Mouse (Mus musculus) forebrain, embryonic 16.5 days (tissue): ENCODE results near the gene Rnf126. TPM values are rescaled to one million over a fixed set of nuclear protein-coding genes. Genes with fewer than 3 reads are reported as not detected.

Experiments used
- ATAC-seq: fragments of 200-750 bp; cut with Nextera tagmentation; 2 replicates; pipeline ENCODE4 v1.8.0; 2017; ENCODE audit warnings: mild to moderate bottlenecking, moderate library complexity
- H3K27ac ChIP-seq: fragments of 300-500 bp; sonication (generic); 2 replicates; pipeline ENCODE4 v1.5.1; 2014; ENCODE audit warnings: low read length, control low read depth
- H3K27me3 ChIP-seq: fragments of 300-500 bp; sonication (generic); replicated peaks from 2 replicates; pipeline ENCODE4 v1.6.1; 2014; ENCODE audit warnings: low read length; ENCODE audit not compliant: control insufficient read depth, insufficient read depth
- H3K36me3 ChIP-seq: fragments of 300-500 bp; sonication (generic); 2 replicates; pipeline ENCODE4 v1.6.1; 2014; ENCODE audit not compliant: control insufficient read depth, insufficient read depth
- H3K4me1 ChIP-seq: fragments of 300-500 bp; sonication (generic); replicated peaks from 2 replicates; pipeline ENCODE4 v1.6.1; 2014; ENCODE audit warnings: low read length; ENCODE audit not compliant: control insufficient read depth, insufficient read depth
- H3K4me2 ChIP-seq: fragments of 300-500 bp; sonication (generic); 2 replicates; pipeline ENCODE4 v1.6.1; 2014; ENCODE audit warnings: mild to moderate bottlenecking, low read length, control low read depth
- H3K4me3 ChIP-seq: fragments of 300-500 bp; sonication (generic); replicated peaks from 2 replicates; pipeline ENCODE4 v1.5.1; 2014; ENCODE audit warnings: mild to moderate bottlenecking, low read length, control low read depth
- H3K9ac ChIP-seq: fragments of 300-500 bp; sonication (generic); replicated peaks from 2 replicates; pipeline ENCODE4 v1.6.1; 2014; ENCODE audit warnings: low read depth, low read length, control low read depth
- H3K9me3 ChIP-seq: fragments of 300-500 bp; sonication (generic); 2 replicates; pipeline ENCODE4 v1.6.1; 2016; ENCODE audit warnings: low read length; ENCODE audit not compliant: control insufficient read depth
- WGBS: fragments of 180-500 bp; shearing (Covaris S2); extraction: QIAGEN DNeasy Blood & Tissue Kit; methylation state at CpG from one replicate; pipeline ENCODE4 v1.1.7; 2014; 5-methylcytosine and 5-hydroxymethylcytosine counted together
- polyA plus RNA-seq: library from polyadenylated mRNA; unstranded; fragments of >200 nt; fragmentation: Nextera tagmentation; extraction: Ambion mirVana; gene quantifications from 2 replicates; pipeline ENCODE4 v1.2.1, GENCODE M21; 2015

Gene Rnf126
- polyA plus RNA-seq, 1 experiment from 2014 or later, result 87.2 TPM

DNA sequence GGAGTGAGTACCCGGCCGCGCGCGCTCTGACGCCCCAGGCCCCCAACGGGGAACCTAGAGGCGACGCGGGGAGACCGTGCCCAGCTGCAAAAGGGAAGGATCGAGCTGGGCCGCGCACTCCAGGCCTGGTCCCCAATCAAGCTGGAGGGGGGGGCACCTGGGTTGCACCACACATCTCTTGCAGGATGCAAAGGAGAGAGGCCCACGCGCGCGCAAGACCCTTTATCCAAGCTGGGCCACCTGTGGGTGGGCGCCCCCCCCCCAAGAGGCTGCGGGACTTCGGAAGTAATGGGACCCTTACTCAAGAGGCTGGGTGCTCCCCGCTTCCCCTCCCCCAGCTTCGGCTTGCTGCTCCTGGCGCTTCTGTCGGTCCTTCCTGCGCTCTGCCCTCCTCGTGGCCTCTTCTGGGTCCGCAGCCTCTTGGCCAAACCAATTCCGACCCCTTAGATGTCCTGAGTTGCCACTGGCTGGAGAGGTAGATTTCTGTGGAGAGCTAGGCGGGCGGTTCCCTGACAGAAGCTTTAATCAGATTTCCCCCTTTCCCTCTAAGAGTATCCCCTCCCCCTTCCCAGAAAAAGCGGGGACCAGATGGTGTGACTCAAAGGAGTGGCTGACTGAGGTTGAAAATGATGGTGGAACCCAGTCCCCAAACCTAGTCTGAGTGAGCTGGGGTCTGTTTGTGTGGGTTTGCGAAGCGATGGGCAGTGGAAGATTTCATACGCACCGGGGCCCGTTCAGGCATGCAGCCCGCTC is 27.2 kb upstream of the Rnf126 start:
- H3K9me3 ChIP-seq, result no peaks in the 10 kb centered on the region
- under 1% methylated on average over 38 of the region's 38 CpGs for WGBS

DNA sequence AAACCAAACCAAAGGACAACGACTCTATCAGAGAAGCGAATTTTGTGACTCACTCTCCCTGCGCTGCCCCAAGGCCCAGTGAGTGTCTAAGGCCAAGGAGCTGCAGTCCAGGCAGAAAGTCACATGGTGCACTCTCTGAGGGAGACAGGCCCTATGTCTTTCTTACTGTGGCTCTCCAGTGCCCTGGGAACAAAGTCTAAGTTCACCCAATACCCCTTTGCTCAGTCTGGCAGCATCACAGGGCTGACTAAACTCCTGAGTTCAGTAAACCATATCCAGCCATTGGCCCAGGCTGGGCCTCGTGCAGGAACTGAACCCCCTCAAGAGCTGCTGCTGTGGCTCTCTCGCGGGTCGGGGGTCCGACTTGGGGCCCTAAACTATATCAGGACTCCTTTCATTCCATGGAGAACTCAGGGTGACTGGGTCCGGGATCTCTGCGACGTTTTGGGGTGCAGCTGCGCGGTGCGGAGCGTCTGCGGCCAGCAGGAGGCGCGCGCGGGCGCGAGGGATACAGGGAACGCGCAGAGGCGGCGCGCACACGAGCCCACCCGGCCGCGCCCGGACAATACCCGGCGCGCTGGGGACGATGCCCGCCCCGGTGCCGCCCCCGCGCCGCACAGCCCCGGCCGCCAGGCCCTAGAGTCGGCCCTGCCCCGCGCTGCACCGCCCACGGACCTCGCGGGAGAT is 26.4 kb upstream of the Rnf126 start, which contains the start of gene Palm:
TSS of gene Palm (plus strand) at position 522 of the 687 bp plus-strand sequence.
- peak within 1 kb of the TSS; percentile 96 for H3K4me2 ChIP-seq
- H3K27ac ChIP-seq, result peak within 1 kb of the TSS; percentile 89
- H3K36me3 ChIP-seq, result no peaks in the 10 kb centered on the region
- H3K4me3 ChIP-seq, result peak within 1 kb of the TSS; percentile 94
- H3K9ac ChIP-seq, result peak within 1 kb of the TSS; percentile 99
- peak; percentile 77 for ATAC-seq
- peaks cover 32% of the 10 kb centered on the region for H3K4me1 ChIP-seq
- 4% methylated on average over 50 of the region's 51 CpGs for WGBS
- H3K27me3 ChIP-seq, result no peaks in the 10 kb centered on the region
- H3K9me3 ChIP-seq, result no peaks in the 10 kb centered on the region

More for the DNA sequence above, 27.2 kb upstream of the Rnf126 start:
- Histone ChIP-seq H3K36me3 (no peaks in the 10 kb centered on the region), H3K27ac (peak overlapping the region; percentile 89), H3K4me1 (peaks cover 32% of the 10 kb centered on the region), H3K4me3 (peak overlapping the region; percentile 94), H3K27me3 (no peaks in the 10 kb centered on the region), H3K9ac (peak overlapping the region; percentile 99), H3K4me2 (peak overlapping the region; percentile 96)
- ATAC-seq, result peak; percentile 68

DNA sequence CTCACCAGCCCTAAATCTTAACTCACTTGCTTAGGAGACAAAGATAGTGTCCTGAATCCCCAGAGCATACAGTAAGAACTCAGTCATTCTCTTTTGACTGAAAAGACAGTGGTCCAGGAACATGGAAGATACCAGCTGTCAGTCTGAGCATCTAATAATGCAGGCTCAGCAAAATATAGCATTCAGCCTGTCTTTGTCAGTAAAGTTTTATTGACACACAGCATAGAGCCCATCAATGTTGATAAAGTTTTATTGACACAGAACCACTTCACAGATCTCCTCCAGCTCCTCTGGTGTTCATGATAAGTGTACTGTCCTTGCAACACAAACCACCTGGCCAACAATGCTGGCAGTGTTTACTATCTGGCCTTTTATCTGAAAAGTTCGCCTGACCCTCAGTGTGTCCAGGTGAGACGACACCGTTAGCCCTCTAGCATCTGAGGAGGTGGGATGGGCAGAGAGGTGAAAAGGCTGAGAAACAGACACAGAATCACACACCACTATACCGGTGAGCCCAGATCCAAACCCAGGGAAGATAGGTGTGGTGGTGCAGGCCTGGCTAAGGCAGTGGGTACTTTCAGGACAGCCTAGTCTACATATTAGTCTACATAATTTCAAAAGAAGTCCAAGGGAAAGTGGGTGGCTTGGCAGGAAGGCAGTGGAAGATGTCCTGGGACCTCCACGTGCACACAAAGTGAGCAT is 25.7 kb upstream of the Rnf126 start:
- Histone ChIP-seq H3K4me1 (peaks cover 28% of the 10 kb centered on the region), H3K27me3 (no peaks in the 10 kb centered on the region), H3K9me3 (no peaks in the 10 kb centered on the region), H3K36me3 (no peaks in the 10 kb centered on the region), H3K27ac (no peak overlapping the region), H3K4me3 (no peak overlapping the region), H3K4me2 (no peak overlapping the region), H3K9ac (no peak overlapping the region)
- WGBS, result 84% methylated on average over 5 of the region's 5 CpGs
- ATAC-seq, result no peak

DNA sequence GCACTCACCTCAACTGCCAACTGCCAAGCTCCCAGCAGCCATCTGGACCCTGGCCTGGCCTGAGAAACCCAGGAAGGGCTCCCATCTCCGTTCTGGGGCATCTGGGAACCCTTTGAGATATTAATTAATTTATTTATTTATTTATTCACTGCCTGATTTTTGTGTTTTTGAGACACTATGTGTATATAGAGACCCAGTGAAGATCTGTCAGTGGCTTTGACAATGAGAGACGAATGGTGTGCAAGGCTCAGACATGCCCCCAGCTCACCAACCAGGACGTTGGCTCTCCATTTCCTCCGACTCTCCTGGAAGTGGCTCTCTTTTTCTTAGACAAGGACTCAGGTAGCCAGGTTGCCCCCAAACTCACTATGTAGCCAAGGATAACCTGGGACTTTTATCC is 24.1 kb upstream of the Rnf126 start, which contains the start of gene Prss57:
TSS of gene Prss57 (minus strand) at position 101 of the 400 bp plus-strand sequence.
- Histone ChIP-seq H3K27me3 (no peaks in the 10 kb centered on the region), H3K4me1 (peaks cover 12% of the 10 kb centered on the region), H3K9me3 (no peaks in the 10 kb centered on the region), H3K27ac (no peak within 1 kb of the TSS), H3K4me2 (no peak within 1 kb of the TSS), H3K9ac (no peak within 1 kb of the TSS), H3K4me3 (no peak within 1 kb of the TSS), H3K36me3 (no peaks in the 10 kb centered on the region)
- ATAC-seq, result no peak
- WGBS, result 82% methylated on average over 4 of the region's 4 CpGs

DNA sequence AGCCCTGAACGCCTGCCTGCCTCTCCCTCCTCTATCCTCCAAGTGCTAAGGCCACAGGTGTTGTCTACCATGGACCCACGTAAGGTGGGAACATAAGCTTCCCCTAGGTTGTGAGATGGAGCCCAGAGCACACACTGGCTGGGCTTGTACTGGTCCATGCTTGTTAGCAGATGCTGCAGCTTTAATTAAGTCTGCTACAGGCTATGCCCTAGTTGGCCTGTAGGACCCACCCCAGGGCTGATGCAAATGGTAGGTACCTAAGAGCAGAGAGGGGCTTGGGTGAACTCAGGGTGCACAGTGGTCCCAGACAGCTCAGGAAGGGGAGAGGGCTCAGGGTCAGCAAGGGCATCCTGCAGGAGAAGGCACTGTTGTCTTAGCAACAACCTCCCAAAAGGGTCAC is 22.8 kb upstream of the Rnf126 start:
- Histone ChIP-seq H3K27me3 (no peaks in the 10 kb centered on the region), H3K9ac (no peak overlapping the region), H3K9me3 (no peaks in the 10 kb centered on the region), H3K4me1 (peaks cover 5% of the 10 kb centered on the region), H3K4me3 (no peak overlapping the region), H3K27ac (no peak overlapping the region), H3K36me3 (no peaks in the 10 kb centered on the region), H3K4me2 (no peak overlapping the region)
- ATAC-seq, result no peak
- 51% methylated on average over 2 of the region's 2 CpGs for WGBS

DNA sequence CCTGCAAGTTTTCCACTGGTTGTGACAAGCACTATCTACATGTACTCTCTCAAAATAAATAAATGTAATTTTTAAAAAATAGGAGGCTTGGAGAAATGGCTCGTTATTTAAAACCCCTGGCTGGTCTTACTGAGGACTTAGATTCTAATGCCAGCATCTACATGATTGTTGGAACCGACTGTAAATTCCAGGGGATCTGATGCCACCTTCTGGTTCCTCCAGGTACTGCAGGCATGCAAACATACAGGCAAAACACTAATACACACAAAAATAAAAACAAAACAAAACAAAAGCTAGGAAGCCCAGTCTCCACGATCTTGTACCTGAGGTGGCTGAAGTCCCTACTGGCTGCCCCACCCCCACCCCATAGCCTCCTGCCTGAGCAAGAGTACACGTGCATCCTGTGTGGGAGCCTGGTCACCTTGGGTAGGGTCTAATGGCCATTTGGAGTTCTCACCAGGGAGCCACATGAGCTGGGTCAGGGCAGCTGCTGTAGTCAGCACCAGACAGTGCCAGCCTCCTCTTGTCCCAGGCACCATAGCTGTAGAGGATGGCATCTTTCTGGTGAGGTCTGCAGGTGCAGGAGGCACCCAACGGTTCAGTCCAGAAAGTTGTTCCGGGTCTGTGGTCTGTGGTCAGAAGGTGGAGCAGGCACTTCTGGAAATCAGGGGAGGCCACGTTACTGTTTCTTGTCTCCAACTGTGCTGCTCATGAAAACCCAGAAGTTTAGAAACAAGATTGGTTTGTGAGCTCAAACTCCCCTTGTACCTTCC is 21.8 kb upstream of the Rnf126 start:
- H3K4me1 ChIP-seq, result peaks cover 3% of the 10 kb centered on the region
- H3K27me3 ChIP-seq, result no peaks in the 10 kb centered on the region
- no peaks in the 10 kb centered on the region for H3K36me3 ChIP-seq
- ATAC-seq, result no peak
- H3K4me3 ChIP-seq, result no peak overlapping the region
- H3K9me3 ChIP-seq, result no peaks in the 10 kb centered on the region
- WGBS, result 32% methylated on average over 7 of the region's 7 CpGs
- no peak overlapping the region for H3K4me2 ChIP-seq
- H3K9ac ChIP-seq, result no peak overlapping the region
- no peak overlapping the region for H3K27ac ChIP-seq

DNA sequence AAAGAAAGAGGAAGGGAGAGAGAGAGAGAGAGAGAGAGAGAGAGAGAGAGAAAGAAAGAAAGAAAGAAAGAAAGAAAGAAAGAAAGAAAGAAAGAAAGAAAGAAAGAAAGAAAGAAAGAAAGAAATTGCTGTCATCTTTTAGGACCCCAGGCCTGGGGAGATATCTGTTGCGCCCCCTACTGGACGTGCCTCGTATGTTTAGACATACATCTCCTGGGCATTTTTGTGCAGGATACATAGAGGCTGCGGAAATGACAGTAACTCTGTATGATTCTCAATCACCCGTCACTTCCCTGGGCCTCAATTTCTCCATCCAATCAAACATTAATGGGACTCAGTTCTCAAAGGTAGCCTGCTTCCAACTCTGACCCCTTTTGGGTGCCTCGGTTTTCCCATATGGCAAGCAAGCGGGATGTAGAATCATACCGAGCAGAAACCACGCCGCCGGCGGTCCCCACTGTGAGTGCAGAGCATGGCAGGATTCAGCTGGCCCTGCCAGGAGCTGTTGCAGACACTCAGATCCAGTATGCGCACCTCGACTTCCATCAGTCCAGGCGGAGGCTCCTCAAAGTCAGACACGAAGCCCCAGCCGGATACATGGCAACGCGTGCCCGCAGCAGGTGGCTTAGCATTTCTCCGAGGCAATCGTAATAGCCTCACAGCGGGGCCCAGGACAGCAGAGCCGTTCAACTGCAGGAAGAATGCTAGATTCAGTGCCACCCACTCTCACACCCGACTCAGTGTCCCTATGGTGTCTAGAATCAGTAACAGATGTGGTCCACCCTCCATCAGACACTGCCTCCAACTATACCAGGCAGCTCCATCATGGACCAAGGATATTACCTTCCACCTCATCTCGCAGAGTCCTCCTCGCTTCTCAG is 17.4 kb upstream of the Rnf126 start:
- no peaks in the 10 kb centered on the region for H3K9me3 ChIP-seq
- H3K27me3 ChIP-seq, result peaks cover 10% of the 10 kb centered on the region
- no peak overlapping the region for H3K4me2 ChIP-seq
- H3K4me1 ChIP-seq, result peaks cover 12% of the 10 kb centered on the region
- H3K27ac ChIP-seq, result no peak overlapping the region
- H3K36me3 ChIP-seq, result no peaks in the 10 kb centered on the region
- no peak for ATAC-seq
- no peak overlapping the region for H3K9ac ChIP-seq
- no peak overlapping the region for H3K4me3 ChIP-seq
- 35% methylated on average over 27 of the region's 27 CpGs for WGBS

DNA sequence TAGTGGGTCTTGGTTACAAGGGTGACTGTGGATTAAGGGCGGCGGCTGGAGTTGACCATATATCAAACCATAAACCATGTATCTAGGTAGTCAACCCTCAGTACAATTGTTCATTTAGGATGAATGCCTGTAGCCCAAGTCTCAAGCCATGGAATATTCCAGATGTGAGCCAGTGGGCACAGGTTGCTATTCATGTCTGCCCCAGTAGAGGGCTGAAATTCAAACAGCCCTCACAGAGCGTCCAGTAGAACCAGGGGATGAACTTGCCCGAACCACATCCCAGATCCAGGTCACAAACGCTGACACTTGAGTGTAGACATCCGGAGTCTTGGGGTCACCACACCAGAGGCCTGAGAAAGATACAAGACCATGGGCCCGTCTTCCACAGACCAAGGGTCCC is 16.3 kb upstream of the Rnf126 start:
- Histone ChIP-seq H3K9ac (no peak overlapping the region), H3K4me3 (no peak overlapping the region), H3K4me1 (peaks cover 13% of the 10 kb centered on the region), H3K9me3 (no peaks in the 10 kb centered on the region), H3K4me2 (no peak overlapping the region), H3K36me3 (no peaks in the 10 kb centered on the region), H3K27me3 (peaks cover 10% of the 10 kb centered on the region), H3K27ac (no peak overlapping the region)
- WGBS, result 61% methylated on average over 7 of the region's 7 CpGs
- ATAC-seq, result no peak
